Mouse (Mus musculus): ENCODE data around the gene 2010111I01Rik.

DNA sequence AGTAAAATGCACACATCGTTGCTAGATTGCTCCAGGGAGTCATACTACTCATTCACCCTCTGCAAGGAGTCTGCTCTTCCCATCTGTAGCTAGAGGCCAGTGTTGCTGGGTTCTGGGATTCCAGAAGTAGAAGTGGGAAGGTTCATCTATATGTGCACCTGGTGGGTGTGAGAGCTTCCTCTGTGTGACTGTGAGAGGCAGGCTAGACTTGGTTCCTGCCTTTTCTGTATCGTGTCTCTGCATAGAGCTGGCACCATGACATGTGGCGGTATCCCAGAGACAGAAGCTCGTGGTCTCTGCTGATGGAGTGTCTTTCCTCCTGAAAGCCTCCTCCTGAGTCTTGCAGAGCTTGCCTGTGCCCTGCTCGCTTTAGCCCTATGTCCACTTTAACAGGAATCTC lies 223.6 kb downstream of the 2010111I01Rik start:
- TF ChIP-seq POLR2A (IDR thresholded peaks at IDR 0.05; ENCODE audit: insufficient read length, low read depth) (no peak), POLR2AphosphoS2 (IDR thresholded peaks at IDR 0.05; ENCODE audit: insufficient read length, low read depth) (no peak), TCF12 (IDR thresholded peaks at IDR 0.05; ENCODE audit: insufficient read depth, poor library complexity, severe bottlenecking) (no peak), MYOG (IDR thresholded peaks at IDR 0.05; ENCODE audit: control insufficient read depth in 1 of 3, insufficient read depth in 1 of 3, insufficient read length in 2 of 3, low read depth in 2 of 3) (no peak), MYOD1 (IDR thresholded peaks at IDR 0.05; ENCODE audit: control insufficient read depth in 1 of 3, insufficient read length in 2 of 3, low read depth in 2 of 3) (no peak), E2F4 (IDR thresholded peaks at IDR 0.05; ENCODE audit: insufficient read depth) (no peak), SRF (IDR thresholded peaks at IDR 0.05; ENCODE audit: control insufficient read depth, insufficient read length, low read depth) (no peak), TCF3 (IDR thresholded peaks at IDR 0.05; ENCODE audit: insufficient read length, low read depth) (no peak), USF1 (IDR thresholded peaks at IDR 0.05; ENCODE audit: low read depth) (no peak)
